Mouse (Mus musculus): ENCODE measurements around the gene Pdx1.

DNA sequence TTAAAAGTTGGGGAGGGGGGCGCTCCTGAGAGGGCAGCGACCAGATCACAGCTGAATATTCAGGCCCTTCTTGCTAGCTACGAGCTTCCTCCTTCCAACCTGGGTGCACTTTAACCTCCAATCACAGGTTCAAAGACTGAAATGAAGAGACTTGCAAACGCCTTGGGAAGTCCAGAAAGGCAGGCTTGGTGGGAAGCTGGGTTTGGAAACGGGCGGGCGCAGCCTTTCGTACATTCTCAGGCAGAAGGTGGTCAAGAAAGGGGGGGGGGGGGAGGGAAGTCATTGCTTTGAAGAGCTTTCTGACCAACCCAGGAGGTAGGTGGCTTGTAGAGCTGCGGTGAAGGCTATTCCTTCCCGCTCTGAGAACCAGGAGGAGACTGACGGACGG lies 37.6 kb downstream of the Pdx1 start:
- TF ChIP-seq POLR2A (IDR thresholded peaks at IDR 0.05; ENCODE audit: insufficient read length, low read depth) = no peak
- TF ChIP-seq POLR2AphosphoS2 (IDR thresholded peaks at IDR 0.05; ENCODE audit: insufficient read length, low read depth) = no peak
- TF ChIP-seq MYOD1 (IDR thresholded peaks at IDR 0.05; ENCODE audit: control insufficient read depth in 1 of 3, insufficient read length in 2 of 3, low read depth in 2 of 3) = no peak
- no peak for TF ChIP-seq SRF (IDR thresholded peaks at IDR 0.05; ENCODE audit: control insufficient read depth, insufficient read length, low read depth)
- TF ChIP-seq CEBPB (IDR thresholded peaks at IDR 0.05; ENCODE audit: insufficient read depth, poor library complexity, severe bottlenecking) = no peak
